Mouse (Mus musculus): ENCODE data around the gene Mical3. TPM values are rescaled to one million over a fixed set of nuclear protein-coding genes. Genes with fewer than 3 reads are reported as not detected.

Gene Mical3
- polyA plus RNA-seq, 1 experiment from 2014 or later: 12.9 TPM

- no peak overlapping the region for H3K4me3 ChIP-seq (ENCODE audit: low read depth, low read length)
- no peak for DNase-seq (ENCODE audit: low spot score)
- no peaks in the 10 kb centered on the region for H3K27me3 ChIP-seq (replicated peaks; ENCODE audit: control insufficient read depth, insufficient read depth, low read length)
- ATAC-seq (replicated peaks; ENCODE audit: low FRiP score, low TSS enrichment, low read depth): no peak
- no peaks in the 10 kb centered on the region; the same call in 1 of the 2 replicates for H3K4me1 ChIP-seq (replicated peaks; ENCODE audit: control insufficient read depth, insufficient read depth, low read length)
- no peak overlapping the region for H3K9ac ChIP-seq (ENCODE audit: low read length)
- H3K4me2 ChIP-seq (ENCODE audit: low read length): no peak overlapping the region
- WGBS: 95% methylated on average over 2 of the region's 2 CpGs
- H3K9me3 ChIP-seq (ENCODE audit: control insufficient read depth, low read length): no peaks in the 10 kb centered on the region
- no peak overlapping the region for H3K27ac ChIP-seq (ENCODE audit: low read depth)
- H3K36me3 ChIP-seq (ENCODE audit: control insufficient read depth, insufficient read depth, low read length): no peaks in the 10 kb centered on the region
These were observed 28.7 kb downstream of the Mical3 start for GRCm38 (mm10) chr6:121102084-121102483.

DNA sequence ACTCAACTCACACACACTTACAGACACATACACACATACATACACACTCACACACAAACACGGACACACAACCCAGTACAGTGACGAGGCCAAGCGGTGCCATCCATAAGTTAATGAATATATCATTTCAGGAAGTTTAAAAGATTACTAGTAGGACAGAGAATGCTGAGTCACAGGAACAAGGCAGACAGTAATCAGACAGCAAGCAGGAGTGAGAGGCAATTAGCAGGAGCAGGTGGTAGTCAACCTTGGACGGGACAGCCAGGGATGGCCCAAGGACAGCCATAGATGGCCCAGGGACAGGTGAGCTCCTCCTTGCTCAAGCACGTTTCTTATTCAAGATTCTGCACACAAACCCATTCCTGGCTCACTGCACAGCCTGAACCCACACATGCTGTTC lies 29.6 kb downstream of the Mical3 start:
- ATAC-seq (replicated peaks; ENCODE audit: low FRiP score, low TSS enrichment, low read depth): no peak
- no peak overlapping the region for H3K27ac ChIP-seq (ENCODE audit: low read depth)

GRCm38 (mm10) chr6:121099831-121100230 lies 31.0 kb downstream of the Mical3 start:
- DNase-seq (ENCODE audit: low spot score) (no peak), ATAC-seq (replicated peaks; ENCODE audit: low FRiP score, low TSS enrichment, low read depth) (no peak)
- 84% methylated on average over 7 of the region's 7 CpGs for WGBS
- no peaks in the 10 kb centered on the region for H3K27me3 ChIP-seq (replicated peaks; ENCODE audit: control insufficient read depth, insufficient read depth, low read length)
- no peak overlapping the region for H3K27ac ChIP-seq (ENCODE audit: low read depth)
- H3K9ac ChIP-seq (ENCODE audit: low read length): no peak overlapping the region
- no peak overlapping the region for H3K4me3 ChIP-seq (ENCODE audit: low read depth, low read length)
- H3K4me2 ChIP-seq (ENCODE audit: low read length): no peak overlapping the region
- H3K36me3 ChIP-seq (ENCODE audit: control insufficient read depth, insufficient read depth, low read length): no peaks in the 10 kb centered on the region
- no peaks in the 10 kb centered on the region for H3K9me3 ChIP-seq (ENCODE audit: control insufficient read depth, low read length)
- no peaks in the 10 kb centered on the region for H3K4me1 ChIP-seq (replicated peaks; ENCODE audit: control insufficient read depth, insufficient read depth, low read length)

More for the DNA sequence above, 29.6 kb downstream of the Mical3 start:
- Histone ChIP-seq H3K4me3 (ENCODE audit: low read depth, low read length) (no peak overlapping the region), H3K9ac (ENCODE audit: low read length) (no peak overlapping the region), H3K27me3 (replicated peaks; ENCODE audit: control insufficient read depth, insufficient read depth, low read length) (no peaks in the 10 kb centered on the region), H3K36me3 (ENCODE audit: control insufficient read depth, insufficient read depth, low read length) (no peaks in the 10 kb centered on the region), H3K4me2 (ENCODE audit: low read length) (no peak overlapping the region), H3K4me1 (replicated peaks; ENCODE audit: control insufficient read depth, insufficient read depth, low read length) (no peaks in the 10 kb centered on the region; the same call in 1 of the 2 replicates), H3K9me3 (ENCODE audit: control insufficient read depth, low read length) (no peaks in the 10 kb centered on the region)
- DNase-seq (ENCODE audit: low spot score): no peak
- 83% methylated on average over 5 of the region's 5 CpGs for WGBS

GRCm38 (mm10) chr6:121099228-121099608 lies 31.6 kb downstream of the Mical3 start:
- DNase-seq (ENCODE audit: low spot score) (no peak), ATAC-seq (replicated peaks; ENCODE audit: low FRiP score, low TSS enrichment, low read depth) (no peak)
- WGBS: 75% methylated on average over 4 of the region's 4 CpGs
- Histone ChIP-seq H3K36me3 (ENCODE audit: control insufficient read depth, insufficient read depth, low read length) (no peaks in the 10 kb centered on the region), H3K9me3 (ENCODE audit: control insufficient read depth, low read length) (no peaks in the 10 kb centered on the region), H3K4me3 (ENCODE audit: low read depth, low read length) (no peak overlapping the region), H3K9ac (ENCODE audit: low read length) (no peak overlapping the region), H3K27me3 (replicated peaks; ENCODE audit: control insufficient read depth, insufficient read depth, low read length) (no peaks in the 10 kb centered on the region), H3K4me2 (ENCODE audit: low read length) (no peak overlapping the region), H3K27ac (ENCODE audit: low read depth) (no peak overlapping the region), H3K4me1 (replicated peaks; ENCODE audit: control insufficient read depth, insufficient read depth, low read length) (no peaks in the 10 kb centered on the region)

DNA sequence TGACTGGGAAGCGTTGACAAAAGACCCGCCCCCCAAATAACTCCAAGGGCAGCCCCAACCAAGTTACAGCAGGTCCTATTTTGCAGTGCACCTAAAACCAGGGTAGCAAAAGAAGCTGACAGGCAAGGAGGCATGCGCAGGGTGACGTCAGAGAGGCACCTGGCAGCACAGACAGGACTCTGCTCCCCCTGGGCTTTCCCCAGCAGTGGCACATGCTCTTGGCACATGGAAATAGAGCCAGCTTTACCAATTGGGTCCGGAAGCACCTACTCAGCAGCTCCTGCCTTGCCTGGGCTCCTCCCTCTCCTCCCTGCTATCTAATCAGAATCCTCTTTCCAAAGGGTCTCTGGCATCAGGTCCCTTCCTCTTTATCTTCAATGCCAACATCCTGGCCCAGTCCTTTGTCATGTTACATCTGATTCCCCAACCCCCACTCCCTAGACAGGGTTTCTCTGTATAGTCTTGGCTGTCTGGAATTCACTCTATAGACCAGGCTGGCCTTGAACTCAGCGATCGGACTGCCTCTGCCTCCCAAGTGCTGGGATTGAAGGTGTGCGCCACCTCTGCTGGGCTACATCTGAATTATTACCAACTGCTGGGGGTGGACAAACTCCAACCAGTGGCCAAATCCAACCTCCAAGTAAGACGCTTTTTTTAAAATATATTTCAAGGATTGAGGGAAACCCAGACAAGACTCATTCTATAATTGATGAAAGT lies 32.1 kb downstream of the Mical3 start:
- Histone ChIP-seq H3K4me1 (replicated peaks; ENCODE audit: control insufficient read depth, insufficient read depth, low read length) (no peaks in the 10 kb centered on the region), H3K4me2 (ENCODE audit: low read length) (no peak overlapping the region), H3K4me3 (ENCODE audit: low read depth, low read length) (no peak overlapping the region), H3K27me3 (replicated peaks; ENCODE audit: control insufficient read depth, insufficient read depth, low read length) (no peaks in the 10 kb centered on the region), H3K9ac (ENCODE audit: low read length) (no peak overlapping the region), H3K27ac (ENCODE audit: low read depth) (no peak overlapping the region), H3K36me3 (ENCODE audit: control insufficient read depth, insufficient read depth, low read length) (no peaks in the 10 kb centered on the region), H3K9me3 (ENCODE audit: control insufficient read depth, low read length) (no peaks in the 10 kb centered on the region)
- WGBS: 79% methylated on average over 9 of the region's 9 CpGs
- ATAC-seq (replicated peaks; ENCODE audit: low FRiP score, low TSS enrichment, low read depth) (no peak), DNase-seq (ENCODE audit: low spot score) (no peak)

- H3K4me1 ChIP-seq (replicated peaks; ENCODE audit: control insufficient read depth, insufficient read depth, low read length): no peaks in the 10 kb centered on the region
- H3K4me2 ChIP-seq (ENCODE audit: low read length): no peak overlapping the region
- H3K9ac ChIP-seq (ENCODE audit: low read length): no peak overlapping the region
- H3K27me3 ChIP-seq (replicated peaks; ENCODE audit: control insufficient read depth, insufficient read depth, low read length): no peaks in the 10 kb centered on the region
- no peaks in the 10 kb centered on the region for H3K9me3 ChIP-seq (ENCODE audit: control insufficient read depth, low read length)
- no peaks in the 10 kb centered on the region for H3K36me3 ChIP-seq (ENCODE audit: control insufficient read depth, insufficient read depth, low read length)
- DNase-seq (ENCODE audit: low spot score) (no peak), ATAC-seq (replicated peaks; ENCODE audit: low FRiP score, low TSS enrichment, low read depth) (no peak)
- 73% methylated on average over 9 of the region's 9 CpGs for WGBS
- H3K4me3 ChIP-seq (ENCODE audit: low read depth, low read length): no peak overlapping the region
- H3K27ac ChIP-seq (ENCODE audit: low read depth): no peak overlapping the region
These were observed 32.7 kb downstream of the Mical3 start for GRCm38 (mm10) chr6:121098109-121098508.

DNA sequence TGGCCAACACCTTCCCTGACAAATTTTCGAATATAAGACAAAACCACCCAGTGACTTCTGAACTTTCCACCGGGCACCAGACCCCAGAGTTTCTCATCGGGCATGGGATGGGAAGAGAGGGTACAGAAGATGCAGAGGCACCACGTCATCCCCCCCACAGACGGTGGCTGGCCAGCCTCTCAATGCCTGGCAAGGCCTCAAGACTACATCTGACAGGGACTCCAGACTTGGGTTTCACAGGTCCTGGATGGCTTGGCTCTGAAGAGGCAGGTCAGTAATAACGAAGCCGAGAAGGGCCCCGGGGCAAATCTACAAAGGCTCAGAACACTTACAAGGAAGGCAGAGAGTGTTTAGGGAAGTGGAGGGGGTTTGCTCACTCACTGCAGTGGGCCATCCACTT lies 33.9 kb downstream of the Mical3 start:
- no peak for DNase-seq (ENCODE audit: low spot score)
- H3K4me2 ChIP-seq (ENCODE audit: low read length): no peak overlapping the region
- H3K9ac ChIP-seq (ENCODE audit: low read length): no peak overlapping the region
- H3K4me1 ChIP-seq (replicated peaks; ENCODE audit: control insufficient read depth, insufficient read depth, low read length): no peaks in the 10 kb centered on the region
- no peak for ATAC-seq (replicated peaks; ENCODE audit: low FRiP score, low TSS enrichment, low read depth)
- 77% methylated on average over 8 of the region's 8 CpGs for WGBS
- H3K36me3 ChIP-seq (ENCODE audit: control insufficient read depth, insufficient read depth, low read length): no peaks in the 10 kb centered on the region
- no peaks in the 10 kb centered on the region for H3K9me3 ChIP-seq (ENCODE audit: control insufficient read depth, low read length)
- H3K4me3 ChIP-seq (ENCODE audit: low read depth, low read length): no peak overlapping the region
- H3K27ac ChIP-seq (ENCODE audit: low read depth): no peak overlapping the region
- H3K27me3 ChIP-seq (replicated peaks; ENCODE audit: control insufficient read depth, insufficient read depth, low read length): no peaks in the 10 kb centered on the region

DNA sequence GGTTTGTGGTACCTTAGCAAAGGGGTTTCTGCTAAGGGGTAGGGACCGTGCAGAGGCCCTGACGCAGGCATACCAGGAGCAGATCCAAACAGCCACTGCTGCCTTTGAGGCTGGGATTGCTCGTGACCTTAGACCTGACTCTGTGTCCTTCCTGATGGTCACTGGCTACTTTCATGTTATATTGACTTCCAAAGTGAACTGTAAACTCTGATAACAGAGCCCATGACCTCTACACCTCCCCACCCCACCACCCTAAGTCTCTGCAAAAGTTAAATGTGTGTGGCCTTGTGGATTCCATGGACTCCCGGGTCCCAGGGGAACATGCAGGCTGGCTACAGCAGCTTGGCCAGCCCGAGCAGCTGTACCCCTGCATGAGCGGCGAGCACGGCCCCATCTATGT lies 34.4 kb downstream of the Mical3 start:
- Histone ChIP-seq H3K27ac (ENCODE audit: low read depth) (no peak overlapping the region), H3K9me3 (ENCODE audit: control insufficient read depth, low read length) (no peaks in the 10 kb centered on the region), H3K4me1 (replicated peaks; ENCODE audit: control insufficient read depth, insufficient read depth, low read length) (no peaks in the 10 kb centered on the region), H3K9ac (ENCODE audit: low read length) (no peak overlapping the region), H3K27me3 (replicated peaks; ENCODE audit: control insufficient read depth, insufficient read depth, low read length) (no peaks in the 10 kb centered on the region), H3K36me3 (ENCODE audit: control insufficient read depth, insufficient read depth, low read length) (no peaks in the 10 kb centered on the region), H3K4me3 (ENCODE audit: low read depth, low read length) (no peak overlapping the region), H3K4me2 (ENCODE audit: low read length) (no peak overlapping the region)
- WGBS: 84% methylated on average over 8 of the region's 8 CpGs
- DNase-seq (ENCODE audit: low spot score) (no peak), ATAC-seq (replicated peaks; ENCODE audit: low FRiP score, low TSS enrichment, low read depth) (no peak)

DNA sequence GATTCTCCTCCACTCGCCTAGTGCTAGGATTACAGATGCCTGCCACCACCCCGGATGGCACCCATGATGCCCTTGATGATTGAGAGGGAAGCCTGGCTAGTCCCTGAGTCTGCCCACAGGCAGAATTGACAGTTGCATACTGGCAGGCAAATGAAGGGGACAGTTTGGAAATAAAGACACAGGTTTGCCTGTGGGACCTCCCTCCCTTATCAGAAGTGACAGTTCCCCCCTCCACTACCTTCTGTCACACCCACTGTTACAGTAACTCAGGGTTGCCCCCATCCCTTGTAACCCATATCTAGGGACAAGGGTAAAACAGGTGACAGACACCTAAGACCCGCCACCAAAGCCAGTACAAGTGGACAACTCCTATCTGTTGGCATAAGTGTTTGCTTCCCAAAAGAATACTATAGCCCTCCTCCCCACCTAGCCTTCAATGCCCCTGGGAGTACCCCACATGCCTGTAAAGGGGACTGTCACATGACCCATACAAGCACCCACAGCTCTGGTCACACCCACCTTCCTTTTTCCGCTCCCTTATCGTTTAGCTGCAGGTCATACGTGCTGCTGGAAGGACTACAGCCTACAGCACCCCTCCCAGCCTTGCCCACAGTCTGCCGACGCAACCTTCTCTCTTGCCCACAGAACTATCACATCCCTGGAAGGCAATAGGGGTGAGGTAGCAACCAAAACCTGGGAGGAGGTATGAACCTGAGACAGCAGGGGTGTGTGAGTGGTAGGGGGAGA lies 37.0 kb downstream of the Mical3 start:
- DNase-seq (ENCODE audit: low spot score) (no peak), ATAC-seq (replicated peaks; ENCODE audit: low FRiP score, low TSS enrichment, low read depth) (no peak)

More for the DNA sequence above, 37.0 kb downstream of the Mical3 start:
- 90% methylated on average over 8 of the region's 8 CpGs for WGBS
- no peaks in the 10 kb centered on the region for H3K9me3 ChIP-seq (ENCODE audit: control insufficient read depth, low read length)
- H3K27ac ChIP-seq (ENCODE audit: low read depth): no peak overlapping the region
- H3K27me3 ChIP-seq (replicated peaks; ENCODE audit: control insufficient read depth, insufficient read depth, low read length): no peaks in the 10 kb centered on the region
- H3K4me3 ChIP-seq (ENCODE audit: low read depth, low read length): no peak overlapping the region
- H3K4me2 ChIP-seq (ENCODE audit: low read length): no peak overlapping the region
- no peaks in the 10 kb centered on the region for H3K4me1 ChIP-seq (replicated peaks; ENCODE audit: control insufficient read depth, insufficient read depth, low read length)
- no peaks in the 10 kb centered on the region for H3K36me3 ChIP-seq (ENCODE audit: control insufficient read depth, insufficient read depth, low read length)
- H3K9ac ChIP-seq (ENCODE audit: low read length): no peak overlapping the region
